In genomic region chr8:84388773-84389172, GRCm38 (mm10) we compare ENCODE assay signal across 12 mouse cellular contexts. TPM values are rescaled to one million over a fixed set of nuclear protein-coding genes. Genes with fewer than 3 reads are reported as not detected.
DNase-seq lines count a peak whose midpoint lies in the region; ATAC-seq and TF ChIP-seq lines count a peak whose summit lies in the region.
"Had no signal": no experiment of that assay in that cellular context is flagged by ENCODE, and none has a peak within 500 bp of the region (broad histone marks: within the 10 kb centered on the region; RNA-seq: fewer than 3 reads in every experiment).

No protein-coding gene starts in this region.

- H3K4me3 ChIP-seq in heart, postnatal 0 days (ENCODE audit: low read depth, low read length) = no peak overlapping the region
- no peak overlapping the region for H3K4me3 ChIP-seq in intestine, embryonic 16.5 days (ENCODE audit: low read length)
- H3K4me3 ChIP-seq in kidney, postnatal 0 days (replicated peaks; ENCODE audit: low read depth, low read length) = no peak overlapping the region
- H3K4me3 ChIP-seq in stomach, embryonic 15.5 days (replicated peaks) = no peak overlapping the region
- H3K4me3 ChIP-seq: midbrain, embryonic 10.5 days had no signal

- H3K9me3 ChIP-seq in heart, postnatal 0 days (replicated peaks; ENCODE audit: control insufficient read depth, low read length) = no peaks in the 10 kb centered on the region
- H3K9me3 ChIP-seq in intestine, embryonic 16.5 days (ENCODE audit: control insufficient read depth, low read length) = no peaks in the 10 kb centered on the region
- H3K9me3 ChIP-seq in kidney, postnatal 0 days (replicated peaks; ENCODE audit: low read length) = no peaks in the 10 kb centered on the region
- H3K9me3 ChIP-seq in stomach, embryonic 15.5 days = no peaks in the 10 kb centered on the region
- H3K9me3 ChIP-seq: midbrain, embryonic 10.5 days had no signal

- H3K27ac ChIP-seq in heart, postnatal 0 days (ENCODE audit: low read depth) = peak overlapping the region; percentile 75
- peak overlapping the region; percentile 72 for H3K27ac ChIP-seq in intestine, embryonic 16.5 days (ENCODE audit: low read length)
- peak overlapping the region; percentile 54; the same call in 1 of the 2 replicates for H3K27ac ChIP-seq in kidney, postnatal 0 days
- peak overlapping the region; percentile 68; the same call in 1 of the 2 replicates for H3K27ac ChIP-seq in stomach, embryonic 15.5 days
- H3K27ac ChIP-seq: midbrain, embryonic 10.5 days had no signal

- no peaks in the 10 kb centered on the region for H3K27me3 ChIP-seq in heart, postnatal 0 days (ENCODE audit: control insufficient read depth, insufficient read depth, low read length)
- H3K27me3 ChIP-seq in intestine, embryonic 16.5 days (replicated peaks; ENCODE audit: control insufficient read depth, insufficient read depth, low read length) = no peaks in the 10 kb centered on the region
- no peaks in the 10 kb centered on the region for H3K27me3 ChIP-seq in kidney, postnatal 0 days (ENCODE audit: insufficient read depth, low read length)
- H3K27me3 ChIP-seq in stomach, embryonic 15.5 days (replicated peaks) = no peaks in the 10 kb centered on the region

- H3K4me1 ChIP-seq in heart, postnatal 0 days (ENCODE audit: control insufficient read depth, insufficient read depth) = peaks cover 22% of the 10 kb centered on the region
- H3K4me1 ChIP-seq in intestine, embryonic 16.5 days (ENCODE audit: control insufficient read depth, insufficient read depth, low read length) = peaks cover 12% of the 10 kb centered on the region
- H3K4me1 ChIP-seq in kidney, postnatal 0 days (replicated peaks; ENCODE audit: insufficient read depth, low read length) = peaks cover 5% of the 10 kb centered on the region; the same call in 1 of the 2 replicates
- H3K4me1 ChIP-seq in stomach, embryonic 15.5 days = peaks cover 7% of the 10 kb centered on the region
- H3K4me1 ChIP-seq: midbrain, embryonic 10.5 days had no signal

- peak overlapping the region; percentile 18; the same call in 1 of the 2 replicates for H3K4me2 ChIP-seq in heart, postnatal 0 days (ENCODE audit: low read depth, low read length)
- no peak overlapping the region for H3K4me2 ChIP-seq in intestine, embryonic 16.5 days (ENCODE audit: low read depth, low read length)
- H3K4me2 ChIP-seq in kidney, postnatal 0 days (ENCODE audit: low read length) = no peak overlapping the region
- no peak overlapping the region for H3K4me2 ChIP-seq in stomach, embryonic 15.5 days
- H3K4me2 ChIP-seq: liver, embryonic 11.5 days had no signal

- H3K9ac ChIP-seq in heart, postnatal 0 days (replicated peaks; ENCODE audit: low read depth, low read length) = no peak overlapping the region
- H3K9ac ChIP-seq in intestine, embryonic 16.5 days (ENCODE audit: low read depth, low read length) = no peak overlapping the region
- H3K9ac ChIP-seq in kidney, postnatal 0 days (ENCODE audit: low read depth, low read length) = no peak overlapping the region
- no peak overlapping the region for H3K9ac ChIP-seq in stomach, embryonic 15.5 days

- TF ChIP-seq CTCF in heart, postnatal 0 days (IDR thresholded peaks at IDR 0.05; ENCODE audit: low read depth) = no peak
- TF ChIP-seq CTCF in kidney, postnatal 0 days (IDR thresholded peaks at IDR 0.05; ENCODE audit: low read depth) = no peak

- ATAC-seq in heart, postnatal 0 days (ENCODE audit: insufficient read depth, low read depth) = peak; percentile 94
- peak; percentile 71; the same call in 1 of the 2 replicates for ATAC-seq in intestine, embryonic 16.5 days
- no peak; the same call in 1 of the 2 replicates for ATAC-seq in kidney, postnatal 0 days (replicated peaks; ENCODE audit: low FRiP score, low read depth)
- ATAC-seq in stomach, embryonic 15.5 days (ENCODE audit: insufficient read depth, low FRiP score, low read depth) = peak; percentile 70; the same call in 1 of the 2 replicates
- ATAC-seq: CD4-positive, CD25-positive, alpha-beta regulatory T cell, adult 4 months had no signal

- no peak for TF ChIP-seq EP300 in heart, postnatal 0 days (IDR thresholded peaks at IDR 0.05; ENCODE audit: low read depth)

- no peaks in the 10 kb centered on the region for H3K36me3 ChIP-seq in heart, postnatal 0 days (replicated peaks; ENCODE audit: control insufficient read depth, insufficient read depth, low read length)
- no peaks in the 10 kb centered on the region for H3K36me3 ChIP-seq in intestine, embryonic 16.5 days (ENCODE audit: control insufficient read depth, insufficient read depth, low read length)
- no peaks in the 10 kb centered on the region for H3K36me3 ChIP-seq in kidney, postnatal 0 days (ENCODE audit: insufficient read depth, low read length)
- no peaks in the 10 kb centered on the region for H3K36me3 ChIP-seq in stomach, embryonic 15.5 days
- H3K36me3 ChIP-seq: midbrain, embryonic 10.5 days had no signal

- 10% methylated on average over 9 of the region's 9 CpGs for WGBS in heart, postnatal 0 days
- 38% methylated on average over 9 of the region's 9 CpGs for WGBS in intestine, embryonic 16.5 days
- 37% methylated on average over 9 of the region's 9 CpGs for WGBS in kidney, postnatal 0 days
- WGBS in stomach, embryonic 15.5 days = 23% methylated on average over 9 of the region's 9 CpGs

- DNase-seq in heart, postnatal 0 days (ENCODE audit: low spot score) = peak; percentile 87
- DNase-seq in heart, adult 11 months = no peak
- peak; percentile 57 for DNase-seq in kidney, postnatal 0 days (ENCODE audit: low spot score)
- no peak for DNase-seq in layer of hippocampus, adult 11-12 months (ENCODE audit: low spot score)
- DNase-seq in adrenal gland, postnatal 36 days = no peak
- DNase-seq: adrenal gland, postnatal 14 days; thymus, postnatal 14 days had no signal

RNA-seq across cellular contexts. Expression of gene Cacna1a, which starts 0.5 kb away (rescaled TPM):
- 1.3 and 8.6 TPM in 2 replicates for total RNA-seq in heart, postnatal 0 days (2014; rRNA removed; ENCODE audit: low replicate concordance)
- polyA plus RNA-seq in heart, postnatal 0 days (2015; fragmentation: Nextera tagmentation; extraction: Ambion mirVana) = 4.2 and 4.3 TPM in 2 replicates
- polyA plus RNA-seq in intestine, embryonic 16.5 days (2015; fragmentation: Nextera tagmentation; extraction: Ambion mirVana) = 2.0 and 2.5 TPM in 2 replicates
- polyA plus RNA-seq in kidney, postnatal 0 days (2015; fragmentation: Nextera tagmentation; extraction: Ambion mirVana) = 4.3 and 6.6 TPM in 2 replicates
- polyA plus RNA-seq in stomach, embryonic 15.5 days (2015; fragmentation: Nextera tagmentation; extraction: Ambion mirVana) = 4.1 and 5.3 TPM in 2 replicates
- total RNA-seq in adrenal gland, postnatal 36 days (2021) = 1 to 10 TPM; 4.3 to 7.3 TPM

Comparison
In these comparisons a context has a peak if more than half of its experiments do, and no peak if none do; other contexts are left out.
1. DNase-seq: peak in heart, postnatal 0 days (single experiment) and kidney, postnatal 0 days (single experiment); none in heart, adult 11 months (single experiment), layer of hippocampus, adult 11-12 months (single experiment) and adrenal gland, postnatal 36 days (0 of 2).
2. Peak in every context shown above with its lines, with median percentiles within 50 percentile points of each other: H3K27ac ChIP-seq.